Mouse (Mus musculus) ES-E14 (cell line): ENCODE results near the gene Tmem39a. TPM values are rescaled to one million over a fixed set of nuclear protein-coding genes. Genes with fewer than 3 reads are reported as not detected.

Experiments used
- DNase-seq: peaks from one replicate; pipeline ENCODE4 v3.0.0-alpha.2; 2013; ENCODE audit warnings: low read depth, low spot score
- H3K27ac ChIP-seq: 2 replicates; pipeline ENCODE4 v1.5.1; 2012; ENCODE audit warnings: low read depth, mild to moderate bottlenecking, low read length, moderate library complexity, mixed read lengths; ENCODE audit not compliant: poor library complexity, insufficient read depth, severe bottlenecking
- H3K36me3 ChIP-seq: 2 replicates; pipeline ENCODE4 v1.6.1; 2012; ENCODE audit warnings: mild to moderate bottlenecking, low read length, moderate library complexity, mixed read lengths; ENCODE audit not compliant: control insufficient read depth, poor library complexity, insufficient read depth, severe bottlenecking
- H3K4me1 ChIP-seq, 2 experiments: fragments of 150-350 bp in 1 of 2; sonication (generic) in 1 of 2; 2 replicates each; pipeline ENCODE4 v1.6.1; 2012; ENCODE audit warnings: low read length in 2 of 2, mild to moderate bottlenecking in 1 of 2, mixed read lengths in 1 of 2; ENCODE audit not compliant: control insufficient read depth in 2 of 2, insufficient read depth in 2 of 2, poor library complexity in 1 of 2
- H3K4me3 ChIP-seq, 2 experiments: fragments of 150-350 bp in 1 of 2; sonication (generic) in 1 of 2; 2 replicates each; pipeline ENCODE4 v1.5.1; 2012; ENCODE audit warnings: low read length in 2 of 2, low read depth in 1 of 2, mild to moderate bottlenecking in 1 of 2, mixed read lengths in 1 of 2; ENCODE audit not compliant: insufficient read depth in 1 of 2, poor library complexity in 1 of 2, severe bottlenecking in 1 of 2
- H3K9ac ChIP-seq: 2 replicates; pipeline ENCODE4 v1.6.1; 2012; ENCODE audit warnings: low read depth, mild to moderate bottlenecking, low read length, mixed read lengths; ENCODE audit not compliant: poor library complexity, insufficient read depth, severe bottlenecking
- H3K9me3 ChIP-seq: fragments of 150-350 bp; sonication (generic); 2 replicates; pipeline ENCODE4 v1.6.1; 2012; ENCODE audit warnings: low read depth, mild to moderate bottlenecking, low read length; ENCODE audit not compliant: control insufficient read depth, insufficient read depth
- CHD2 ChIP-seq: IDR thresholded peaks from 2 replicates; pipeline ENCODE4 v1.6.1; 2014; ENCODE audit warnings: mild to moderate bottlenecking, low read depth, low read length, inconsistent platforms
- HCFC1 ChIP-seq: IDR thresholded peaks from 2 replicates; pipeline ENCODE4 v1.6.1; 2012; ENCODE audit warnings: low read length, inconsistent platforms, borderline replicate concordance; ENCODE audit not compliant: insufficient read depth
- MAFK ChIP-seq: IDR thresholded peaks from 2 replicates; pipeline ENCODE4 v1.6.1; 2014; ENCODE audit warnings: mild to moderate bottlenecking, low read depth, low read length, inconsistent platforms; ENCODE audit not compliant: insufficient read depth
- ZC3H11A ChIP-seq: IDR thresholded peaks from 2 replicates; pipeline ENCODE4 v1.6.1; 2012; ENCODE audit warnings: low read depth, mild to moderate bottlenecking, inconsistent platforms, low read length, borderline replicate concordance
- ZNF384 ChIP-seq: IDR thresholded peaks from 2 replicates; pipeline ENCODE4 v1.6.1; 2012; ENCODE audit warnings: low read depth, low read length, inconsistent platforms
- in situ Hi-C, 2 experiments: fragments of 600-800 bp; cut with MboI; formaldehyde crosslinking; loops; one replicate each; pipeline ENCODE4 v1.15.1; 2025; ENCODE audit warnings: low sequenced_read_pairs in 2 of 2, inconsistent platforms in 1 of 2; ENCODE audit not compliant: unreplicated experiment in 2 of 2
- total RNA-seq: library from RNA; depleted of rRNA; stranded (reverse); fragments of 300-350 nt; gene quantifications from 2 replicates; pipeline ENCODE4 v1.2.3, GENCODE M21; 2012

The Tmem39a gene
- total RNA-seq, 1 experiment, result 124 TPM

- peaks cover 37% of the 10 kb centered on the region for H3K36me3 ChIP-seq
- H3K9me3 ChIP-seq, result no peaks in the 10 kb centered on the region
- H3K4me1 ChIP-seq, result peaks cover 0 to 4% of the 10 kb centered on the region in 2 experiments; a peak in 2 of 4 replicates
- H3K9ac ChIP-seq, result no peak overlapping the region
- TF ChIP-seq MAFK (no peak), HCFC1 (no peak), ZNF384 (no peak), CHD2 (no peak), ZC3H11A (no peak)
- no peak overlapping the region for H3K4me3 ChIP-seq
- in situ Hi-C loops, result no loop called here
- H3K27ac ChIP-seq, result no peak overlapping the region
- DNase-seq, result no peak
These were observed 26.7 kb downstream of the Tmem39a start for GRCm38 (mm10) chr16:38585186-38585585.

DNA sequence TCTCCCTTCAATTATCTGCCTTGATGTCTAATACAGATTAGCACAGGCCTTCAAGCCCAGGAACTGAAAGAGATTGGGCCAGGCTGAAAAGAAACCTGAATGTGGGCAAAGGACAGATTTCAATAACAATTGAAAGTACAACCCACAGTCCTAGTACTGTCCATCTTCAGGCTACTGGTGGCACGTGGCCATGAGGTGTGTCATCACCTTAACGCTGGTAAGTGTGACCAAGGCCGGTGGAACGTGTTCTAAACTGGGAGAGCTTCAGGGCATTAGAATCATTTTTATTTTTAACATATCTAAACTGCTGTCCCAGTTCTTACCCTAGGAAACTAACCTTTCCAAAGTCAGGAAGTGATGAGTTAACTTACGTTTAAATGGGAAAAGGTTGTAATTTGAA lies 28.7 kb downstream of the Tmem39a start:
- TF ChIP-seq MAFK, result no peak
- no peak for TF ChIP-seq ZNF384
- TF ChIP-seq CHD2, result no peak
- TF ChIP-seq HCFC1, result no peak
- TF ChIP-seq ZC3H11A, result no peak
- Histone ChIP-seq H3K4me3 (no peak overlapping the region), H3K9me3 (no peaks in the 10 kb centered on the region), H3K9ac (no peak overlapping the region), H3K36me3 (peaks cover 40% of the 10 kb centered on the region), H3K4me1 (peaks cover 0 to 6% of the 10 kb centered on the region in 2 experiments; a peak in 2 of 4 replicates), H3K27ac (no peak overlapping the region)
- in situ Hi-C loops, result no loop called here
- DNase-seq, result no peak

DNA sequence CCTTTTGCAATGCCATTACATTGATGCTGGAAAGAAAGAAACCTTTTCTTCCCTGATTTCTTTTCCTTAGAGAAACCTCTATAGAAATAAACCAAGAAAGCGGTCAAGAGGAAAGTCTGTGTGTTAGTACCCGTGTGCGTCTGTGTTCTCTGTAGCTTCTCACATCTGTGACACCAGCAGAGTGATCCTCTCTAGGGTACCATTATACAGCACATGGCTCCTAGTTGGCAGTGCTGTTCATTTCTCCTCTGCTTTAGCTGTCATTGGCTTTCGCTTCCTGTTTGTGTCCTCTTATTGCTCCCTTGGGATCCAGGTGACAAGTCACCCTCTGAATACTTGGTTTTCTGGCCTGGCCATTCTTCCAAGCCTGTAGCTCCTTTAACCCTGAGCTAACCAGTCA lies 29.1 kb downstream of the Tmem39a start:
- Histone ChIP-seq H3K9ac (no peak overlapping the region), H3K27ac (no peak overlapping the region), H3K9me3 (no peaks in the 10 kb centered on the region), H3K36me3 (peaks cover 37% of the 10 kb centered on the region), H3K4me3 (no peak overlapping the region), H3K4me1 (peaks cover 0 to 6% of the 10 kb centered on the region in 2 experiments; a peak in 2 of 4 replicates)
- in situ Hi-C loops, result no loop called here
- no peak for DNase-seq
- TF ChIP-seq ZC3H11A (no peak), ZNF384 (no peak), HCFC1 (no peak), CHD2 (no peak), MAFK (no peak)

GRCm38 (mm10) chr16:38591506-38591905 lies 33.0 kb downstream of the Tmem39a start:
- H3K4me3 ChIP-seq, result no peak overlapping the region
- H3K27ac ChIP-seq, result no peak overlapping the region
- H3K9ac ChIP-seq, result no peak overlapping the region
- DNase-seq, result no peak
- in situ Hi-C loops, result no loop called here
- TF ChIP-seq CHD2 (no peak), ZC3H11A (no peak), MAFK (no peak), ZNF384 (no peak), HCFC1 (no peak)
- H3K4me1 ChIP-seq, result peaks cover 0 to 3% of the 10 kb centered on the region in 2 experiments; a peak in 1 of 4 replicates
- H3K36me3 ChIP-seq, result peaks cover 17% of the 10 kb centered on the region
- no peaks in the 10 kb centered on the region for H3K9me3 ChIP-seq
